Mouse (Mus musculus): ENCODE measurements around the gene Unc45a. TPM values are rescaled to one million over a fixed set of nuclear protein-coding genes. Genes with fewer than 3 reads are reported as not detected.

Gene Unc45a
- polyA plus RNA-seq, 1 experiment from 2014 or later, result 51.4 TPM

Other genes starting within 250 kb of the Unc45a start
- gene Idh2, start 225.6 kb downstream of the Unc45a start, polyA plus RNA-seq (2015; fragmentation: Nextera tagmentation; extraction: Ambion mirVana), result 546 and 644 TPM in 2 replicates
- 16.5 and 18.1 TPM in 2 replicates for gene Sema4b, start 154.2 kb downstream of the Unc45a start, polyA plus RNA-seq (2015; fragmentation: Nextera tagmentation; extraction: Ambion mirVana)
- 62.5 and 69.4 TPM in 2 replicates for gene Cib1, start 108.2 kb downstream of the Unc45a start, polyA plus RNA-seq (2015; fragmentation: Nextera tagmentation; extraction: Ambion mirVana)
- 3.2 and 3.8 TPM in 2 replicates for gene Gdpgp1, start 108.1 kb downstream of the Unc45a start, polyA plus RNA-seq (2015; fragmentation: Nextera tagmentation; extraction: Ambion mirVana)
- 0.73 and 1.1 TPM in 2 replicates for gene Ttll13, start 94.6 kb downstream of the Unc45a start, polyA plus RNA-seq (2015; fragmentation: Nextera tagmentation; extraction: Ambion mirVana)
- 48.7 and 49.2 TPM in 2 replicates for gene Ngrn, start 79.8 kb downstream of the Unc45a start, polyA plus RNA-seq (2015; fragmentation: Nextera tagmentation; extraction: Ambion mirVana)
- gene Vps33b, start 71.4 kb downstream of the Unc45a start, polyA plus RNA-seq (2015; fragmentation: Nextera tagmentation; extraction: Ambion mirVana), result 11.8 and 12.3 TPM in 2 replicates
- gene Prc1, start 46.6 kb downstream of the Unc45a start, polyA plus RNA-seq (2015; fragmentation: Nextera tagmentation; extraction: Ambion mirVana), result 103 and 116 TPM in 2 replicates
- 8.0 and 9.5 TPM in 2 replicates for gene Rccd1, start 16.6 kb downstream of the Unc45a start, polyA plus RNA-seq (2015; fragmentation: Nextera tagmentation; extraction: Ambion mirVana)
- 18.4 and 19.4 TPM in 2 replicates for gene Hddc3, start 2.1 kb upstream of the Unc45a start, polyA plus RNA-seq (2015; fragmentation: Nextera tagmentation; extraction: Ambion mirVana)
- 15.7 and 17.6 TPM in 2 replicates for gene Man2a2, start 30.4 kb upstream of the Unc45a start, polyA plus RNA-seq (2015; fragmentation: Nextera tagmentation; extraction: Ambion mirVana)
- 14.8 and 15.8 TPM in 2 replicates for gene Fes, start 46.9 kb upstream of the Unc45a start, polyA plus RNA-seq (2015; fragmentation: Nextera tagmentation; extraction: Ambion mirVana)
- gene Furin, start 64.4 kb upstream of the Unc45a start, polyA plus RNA-seq (2015; fragmentation: Nextera tagmentation; extraction: Ambion mirVana), result 12.8 and 13.7 TPM in 2 replicates
- gene Blm, start 194.1 kb upstream of the Unc45a start, polyA plus RNA-seq (2015; fragmentation: Nextera tagmentation; extraction: Ambion mirVana), result 13.5 and 15.8 TPM in 2 replicates

Data from limb, embryonic 15.5 days (tissue).